Mouse (Mus musculus) hindbrain, embryonic 12.5 days (tissue): ENCODE results near the gene Rtn4rl1. TPM values are rescaled to one million over a fixed set of nuclear protein-coding genes. Genes with fewer than 3 reads are reported as not detected.

Experiments
- ATAC-seq: fragments of 200-750 bp; cut with Nextera tagmentation; 2 replicates; pipeline ENCODE4 v1.8.0; 2017; ENCODE audit warnings: moderate TSS enrichment; ENCODE audit not compliant: low FRiP score
- H3K27ac ChIP-seq: fragments of 300-500 bp; sonication (generic); 2 replicates; pipeline ENCODE4 v1.5.1; 2016; ENCODE audit warnings: mild to moderate bottlenecking
- H3K27me3 ChIP-seq: fragments of 300-500 bp; sonication (generic); 2 replicates; pipeline ENCODE4 v1.6.1; 2016; ENCODE audit warnings: mild to moderate bottlenecking
- H3K36me3 ChIP-seq: fragments of 300-500 bp; sonication (generic); 2 replicates; pipeline ENCODE4 v1.6.1; 2016; ENCODE audit warnings: mild to moderate bottlenecking
- H3K4me1 ChIP-seq: fragments of 300-500 bp; sonication (generic); 2 replicates; pipeline ENCODE4 v1.6.1; 2016
- H3K4me2 ChIP-seq: fragments of 300-500 bp; sonication (generic); replicated peaks from 2 replicates; pipeline ENCODE4 v1.6.1; 2016; ENCODE audit warnings: mild to moderate bottlenecking
- H3K4me3 ChIP-seq: fragments of 300-500 bp; sonication (generic); 2 replicates; pipeline ENCODE4 v1.5.1; 2016; ENCODE audit warnings: mild to moderate bottlenecking
- H3K9ac ChIP-seq: fragments of 300-500 bp; sonication (generic); 2 replicates; pipeline ENCODE4 v1.6.1; 2016; ENCODE audit warnings: mild to moderate bottlenecking, moderate library complexity
- H3K9me3 ChIP-seq: fragments of 300-500 bp; sonication (generic); replicated peaks from 2 replicates; pipeline ENCODE4 v1.6.1; 2016; ENCODE audit warnings: mild to moderate bottlenecking
- WGBS: fragments of 180-500 bp; shearing (Covaris S2); methylation state at CpG from one replicate; pipeline ENCODE4 v1.1.7; 2016; 5-methylcytosine and 5-hydroxymethylcytosine counted together
- polyA plus RNA-seq: library from polyadenylated mRNA; unstranded; fragments of >200 nt; fragmentation: Nextera tagmentation; extraction: Ambion mirVana; gene quantifications from 2 replicates; pipeline ENCODE4 v1.2.1, GENCODE M21; 2016

Rtn4rl1 gene
- polyA plus RNA-seq, 1 experiment from 2014 or later: 5.1 TPM

- no peak overlapping the region for H3K9ac ChIP-seq
- no peak overlapping the region for H3K4me3 ChIP-seq
- 89% methylated on average over 10 of the region's 10 CpGs for WGBS
- no peak overlapping the region for H3K4me2 ChIP-seq
- H3K4me1 ChIP-seq: peaks cover 31% of the 10 kb centered on the region
- ATAC-seq: no peak
- H3K27me3 ChIP-seq: peaks cover 3% of the 10 kb centered on the region; the same call in 1 of the 2 replicates
- no peak overlapping the region for H3K27ac ChIP-seq
- no peaks in the 10 kb centered on the region for H3K9me3 ChIP-seq
- H3K36me3 ChIP-seq: no peaks in the 10 kb centered on the region
Measured at GRCm38 (mm10) chr11:75247137-75247730, 53.7 kb downstream of the Rtn4rl1 start.

DNA sequence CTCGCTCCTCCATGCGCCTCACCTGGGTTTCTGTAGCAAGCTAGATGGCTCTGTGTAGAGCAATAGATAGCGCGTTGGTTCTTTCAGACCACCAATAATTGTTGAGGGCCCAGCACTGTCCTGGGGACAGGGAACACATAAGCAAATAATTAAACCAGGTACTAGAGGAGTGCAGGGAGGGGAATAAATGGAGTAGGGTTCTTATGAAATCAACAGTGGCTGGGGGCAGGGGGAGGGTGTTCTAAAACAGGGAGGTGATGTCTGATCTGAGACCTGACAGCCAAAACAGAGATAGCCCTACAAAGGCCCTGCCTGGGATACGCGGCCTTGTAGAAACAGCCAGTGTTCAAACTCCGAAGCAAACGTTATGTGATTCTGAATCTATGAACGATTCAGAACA lies 56.0 kb downstream of the Rtn4rl1 start:
- 90% methylated on average over 9 of the region's 9 CpGs for WGBS
- 0 out of 2 replicates have a peak overlapping the region, but pooled peaks have one; percentile 17 for H3K27ac ChIP-seq

DNA sequence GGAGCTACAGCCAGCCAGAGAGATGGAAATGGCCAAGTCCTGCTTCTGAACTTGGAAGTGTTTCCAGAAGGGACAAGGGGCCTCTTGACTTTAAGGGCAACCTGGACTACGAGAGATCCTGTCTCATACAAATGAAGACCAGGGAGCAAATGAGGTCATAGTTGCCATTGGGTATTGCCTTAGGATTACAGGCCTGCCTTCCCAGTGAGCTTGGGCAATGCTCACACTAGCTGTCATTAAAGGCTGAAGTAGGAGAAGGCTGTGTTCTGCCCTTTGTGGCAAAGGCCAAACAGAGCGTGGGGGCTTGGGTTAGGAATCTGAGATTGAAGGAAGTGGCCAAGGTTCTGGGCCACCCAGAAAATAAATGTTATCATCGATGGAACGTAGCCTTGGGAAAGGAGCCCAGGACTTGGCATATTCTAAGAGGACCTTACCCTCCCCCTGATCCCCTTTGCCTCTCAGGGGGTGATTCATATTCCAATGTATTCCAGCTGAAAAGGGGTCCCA lies 57.5 kb downstream of the Rtn4rl1 start:
- no peaks in the 10 kb centered on the region for H3K27me3 ChIP-seq
- no peak overlapping the region for H3K27ac ChIP-seq
- no peak overlapping the region for H3K4me3 ChIP-seq
- no peaks in the 10 kb centered on the region for H3K9me3 ChIP-seq
- no peak overlapping the region for H3K4me2 ChIP-seq
- H3K36me3 ChIP-seq: no peaks in the 10 kb centered on the region
- peaks cover 15% of the 10 kb centered on the region for H3K4me1 ChIP-seq
- ATAC-seq: no peak
- 74% methylated on average over 4 of the region's 4 CpGs for WGBS
- no peak overlapping the region for H3K9ac ChIP-seq

More for the DNA sequence above, 56.0 kb downstream of the Rtn4rl1 start:
- H3K4me3 ChIP-seq: no peak overlapping the region
- H3K27me3 ChIP-seq: no peaks in the 10 kb centered on the region
- ATAC-seq: no peak
- H3K9me3 ChIP-seq: no peaks in the 10 kb centered on the region
- no peak overlapping the region for H3K9ac ChIP-seq
- no peak overlapping the region for H3K4me2 ChIP-seq
- no peaks in the 10 kb centered on the region for H3K36me3 ChIP-seq
- H3K4me1 ChIP-seq: peaks cover 30% of the 10 kb centered on the region

- Histone ChIP-seq H3K9me3 (no peaks in the 10 kb centered on the region), H3K9ac (no peak overlapping the region), H3K36me3 (no peaks in the 10 kb centered on the region), H3K4me1 (peaks cover 15% of the 10 kb centered on the region), H3K27me3 (no peaks in the 10 kb centered on the region), H3K27ac (no peak overlapping the region), H3K4me3 (no peak overlapping the region), H3K4me2 (no peak overlapping the region)
- no peak for ATAC-seq
- WGBS: 46% methylated on average over 7 of the region's 7 CpGs
Measured at GRCm38 (mm10) chr11:75251557-75252070, 58.0 kb downstream of the Rtn4rl1 start.

DNA sequence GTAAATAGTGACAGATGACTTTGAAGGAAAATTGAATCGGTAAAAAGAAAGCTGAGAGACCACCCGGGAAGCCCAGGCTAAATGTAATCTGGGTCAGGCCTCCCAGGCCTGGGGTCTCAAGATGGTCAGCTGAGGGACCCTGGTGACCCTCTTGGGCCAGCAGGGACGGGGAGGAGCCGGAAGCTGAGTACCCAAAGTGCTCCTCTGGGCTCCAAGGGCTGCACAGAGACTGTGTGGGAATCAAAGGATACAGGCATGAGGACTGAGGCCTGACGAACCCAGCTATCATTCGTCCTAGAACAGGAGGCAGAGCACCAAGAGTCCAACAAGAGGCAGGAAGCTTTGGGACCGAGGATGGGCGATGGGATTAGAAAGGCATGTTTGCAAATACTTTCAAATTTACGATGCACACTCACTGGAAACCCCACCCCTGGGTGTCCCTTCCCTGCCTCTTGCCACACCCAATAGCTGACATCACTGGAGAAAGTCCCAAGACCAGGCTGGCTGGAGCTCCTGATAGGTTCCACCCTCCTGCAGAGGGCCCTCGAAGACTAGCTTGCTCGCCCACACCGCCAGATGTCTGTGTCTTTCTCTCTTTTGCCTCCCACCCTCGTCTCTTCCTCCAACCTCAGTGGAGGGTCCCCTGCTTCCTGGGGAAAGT lies 60.8 kb downstream of the Rtn4rl1 start:
- Histone ChIP-seq H3K4me3 (no peak overlapping the region), H3K27me3 (no peaks in the 10 kb centered on the region), H3K27ac (no peak overlapping the region), H3K4me2 (no peak overlapping the region), H3K36me3 (no peaks in the 10 kb centered on the region), H3K4me1 (peaks cover 6% of the 10 kb centered on the region; the same call in 1 of the 2 replicates), H3K9ac (no peak overlapping the region), H3K9me3 (no peaks in the 10 kb centered on the region)
- no peak for ATAC-seq
- 68% methylated on average over 13 of the region's 13 CpGs for WGBS

GRCm38 (mm10) chr11:75255330-75255729 lies 61.7 kb downstream of the Rtn4rl1 start:
- WGBS: 83% methylated on average over 5 of the region's 5 CpGs
- Histone ChIP-seq H3K27me3 (no peaks in the 10 kb centered on the region), H3K4me3 (no peak overlapping the region), H3K9ac (no peak overlapping the region), H3K36me3 (no peaks in the 10 kb centered on the region), H3K4me2 (no peak overlapping the region), H3K9me3 (no peaks in the 10 kb centered on the region), H3K4me1 (peaks cover 7% of the 10 kb centered on the region), H3K27ac (no peak overlapping the region)
- ATAC-seq: no peak

GRCm38 (mm10) chr11:75257056-75257648 lies 63.6 kb downstream of the Rtn4rl1 start:
- H3K9me3 ChIP-seq: no peaks in the 10 kb centered on the region
- ATAC-seq: no peak
- no peak overlapping the region for H3K27ac ChIP-seq
- 79% methylated on average over 4 of the region's 4 CpGs for WGBS
- no peak overlapping the region for H3K4me3 ChIP-seq
- no peak overlapping the region for H3K4me2 ChIP-seq
- no peaks in the 10 kb centered on the region for H3K36me3 ChIP-seq
- no peak overlapping the region for H3K9ac ChIP-seq
- peaks cover 21% of the 10 kb centered on the region for H3K4me1 ChIP-seq
- no peaks in the 10 kb centered on the region for H3K27me3 ChIP-seq

DNA sequence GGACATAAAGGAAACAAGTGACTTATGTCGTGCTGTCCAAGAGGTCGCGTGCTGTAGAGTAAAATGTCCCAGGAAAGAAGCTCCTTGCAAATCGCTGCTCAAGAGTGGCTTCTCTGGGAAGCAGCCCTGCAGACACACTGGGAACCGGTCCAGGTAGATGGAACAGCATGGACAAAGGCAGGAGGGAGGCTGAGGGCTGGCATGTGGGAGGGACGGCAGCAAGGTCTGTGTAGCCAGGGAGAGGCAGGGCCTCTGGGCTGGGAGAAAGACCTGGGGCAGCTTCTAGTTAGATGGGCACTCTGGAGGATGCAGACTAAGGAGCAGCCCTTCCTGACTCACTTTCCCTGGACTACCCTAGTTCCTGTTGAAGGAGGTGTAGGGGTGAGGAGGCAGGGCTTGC lies 65.8 kb downstream of the Rtn4rl1 start:
- H3K9me3 ChIP-seq: no peaks in the 10 kb centered on the region
- no peaks in the 10 kb centered on the region for H3K36me3 ChIP-seq
- H3K27me3 ChIP-seq: no peaks in the 10 kb centered on the region
- no peak overlapping the region for H3K4me3 ChIP-seq
- no peak overlapping the region for H3K9ac ChIP-seq
- H3K27ac ChIP-seq: no peak overlapping the region
- H3K4me1 ChIP-seq: peaks cover 40% of the 10 kb centered on the region
- 79% methylated on average over 6 of the region's 6 CpGs for WGBS
- no peak overlapping the region for H3K4me2 ChIP-seq
- no peak for ATAC-seq

GRCm38 (mm10) chr11:75259996-75260561 lies 66.5 kb downstream of the Rtn4rl1 start:
- H3K36me3 ChIP-seq: no peaks in the 10 kb centered on the region
- no peak for ATAC-seq
- peaks cover 43% of the 10 kb centered on the region for H3K4me1 ChIP-seq
- H3K9me3 ChIP-seq: no peaks in the 10 kb centered on the region
- H3K4me3 ChIP-seq: no peak overlapping the region
- H3K9ac ChIP-seq: no peak overlapping the region
- H3K27me3 ChIP-seq: 0 out of 2 replicates have a peak, but pooled peaks cover 3% of the 10 kb centered on the region
- 65% methylated on average over 10 of the region's 10 CpGs for WGBS
- H3K27ac ChIP-seq: no peak overlapping the region
- no peak overlapping the region for H3K4me2 ChIP-seq

DNA sequence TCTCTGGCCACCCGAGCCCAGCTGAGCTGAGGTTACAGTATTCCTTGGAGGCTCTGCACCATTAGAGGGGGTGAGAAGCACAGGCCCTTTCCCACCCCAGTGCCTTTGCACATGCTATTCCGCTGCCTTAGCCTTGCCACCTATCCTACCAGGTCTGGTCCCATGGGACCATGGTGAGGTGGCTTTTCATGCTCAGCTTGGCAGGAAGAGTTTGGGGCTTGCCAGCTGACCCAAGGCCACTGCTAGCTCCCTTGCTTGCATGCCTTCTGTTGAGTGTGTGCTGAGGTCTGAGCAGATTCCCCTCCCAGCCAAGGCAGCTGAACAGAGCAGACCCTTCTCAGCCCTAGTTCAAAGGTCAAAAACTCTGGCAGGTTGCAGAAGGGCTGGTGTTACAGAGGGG lies 67.4 kb downstream of the Rtn4rl1 start:
- ATAC-seq: no peak
- 89% methylated on average over 2 of the region's 2 CpGs for WGBS
- Histone ChIP-seq H3K9me3 (no peaks in the 10 kb centered on the region), H3K9ac (no peak overlapping the region), H3K27ac (no peak overlapping the region), H3K4me1 (peaks cover 51% of the 10 kb centered on the region), H3K4me2 (no peak overlapping the region), H3K27me3 (0 out of 2 replicates have a peak, but pooled peaks cover 3% of the 10 kb centered on the region), H3K4me3 (no peak overlapping the region), H3K36me3 (no peaks in the 10 kb centered on the region)

DNA sequence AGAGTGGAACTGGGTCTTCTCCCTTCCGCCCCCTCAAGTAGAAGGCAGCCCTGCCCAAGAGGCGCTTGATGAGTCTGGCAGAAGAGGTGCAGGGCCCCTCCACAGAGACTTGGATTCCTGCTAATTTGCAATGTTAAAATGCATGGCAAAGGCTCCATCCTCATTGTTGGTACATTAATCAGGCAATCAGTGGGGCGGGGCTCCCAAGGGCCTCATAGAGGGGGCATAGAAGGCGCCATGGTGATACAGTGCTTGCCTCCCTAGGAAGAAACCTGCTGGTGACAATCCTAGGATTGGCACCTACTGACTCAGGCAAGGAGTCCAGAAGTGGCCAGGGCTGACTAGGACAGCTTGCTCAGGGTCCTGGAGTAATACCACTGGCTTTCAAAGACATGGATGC lies 68.1 kb downstream of the Rtn4rl1 start:
- ATAC-seq: 0 out of 2 replicates have a peak, but pooled peaks have one; percentile 20
- Histone ChIP-seq H3K9me3 (no peaks in the 10 kb centered on the region), H3K4me3 (no peak overlapping the region), H3K4me1 (peaks cover 51% of the 10 kb centered on the region), H3K4me2 (no peak overlapping the region), H3K27ac (peak overlapping the region; percentile 0; the same call in 1 of the 2 replicates), H3K9ac (no peak overlapping the region), H3K36me3 (no peaks in the 10 kb centered on the region), H3K27me3 (0 out of 2 replicates have a peak, but pooled peaks cover 3% of the 10 kb centered on the region)
- WGBS: 80% methylated on average over 4 of the region's 4 CpGs

DNA sequence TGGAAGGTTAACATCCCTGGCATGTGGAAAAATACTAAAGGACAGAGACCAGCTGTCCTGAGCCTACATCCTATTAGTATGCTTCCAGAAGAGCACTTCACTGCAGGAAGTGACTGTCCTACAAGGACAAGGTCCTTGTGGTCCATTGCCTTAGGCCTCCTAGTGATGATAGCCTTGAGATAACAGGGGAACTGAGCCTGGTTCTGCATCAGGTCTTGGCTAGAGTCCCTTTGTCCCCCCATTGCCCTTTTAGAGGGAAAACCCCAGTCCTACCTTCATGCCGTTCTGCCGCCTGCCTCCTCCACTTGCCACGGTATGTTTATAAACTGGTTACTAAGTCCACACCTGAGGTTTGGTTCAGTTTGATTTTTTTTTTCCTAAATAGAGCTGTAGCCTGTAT lies 68.6 kb downstream of the Rtn4rl1 start:
- Histone ChIP-seq H3K27me3 (0 out of 2 replicates have a peak, but pooled peaks cover 3% of the 10 kb centered on the region), H3K27ac (peak overlapping the region; percentile 73; the same call in 1 of the 2 replicates), H3K36me3 (no peaks in the 10 kb centered on the region), H3K9me3 (no peaks in the 10 kb centered on the region), H3K9ac (no peak overlapping the region), H3K4me1 (peaks cover 52% of the 10 kb centered on the region), H3K4me3 (no peak overlapping the region), H3K4me2 (no peak overlapping the region)
- ATAC-seq: no peak
- 98% methylated on average over 3 of the region's 3 CpGs for WGBS
